Mouse (Mus musculus) thymus, adult 2 months (tissue): ENCODE results near the gene Sv2c.

Source experiments
- CTCF ChIP-seq: fragments of 200-500 bp; IDR thresholded peaks from 2 replicates; pipeline ENCODE4 v1.5.1; 2012; ENCODE audit warnings: mild to moderate bottlenecking, control low read depth, low read length, moderate library complexity, borderline replicate concordance; ENCODE audit not compliant: control insufficient read depth, poor library complexity, insufficient read depth; ENCODE audit errors: extremely low read depth
- POLR2A ChIP-seq: fragments of 200-500 bp; IDR thresholded peaks from 2 replicates; pipeline ENCODE4 v1.6.1; 2012; ENCODE audit warnings: mild to moderate bottlenecking, low read length, control low read depth, moderate library complexity; ENCODE audit not compliant: control insufficient read depth, poor library complexity, insufficient read depth; ENCODE audit errors: extremely low read depth

DNA sequence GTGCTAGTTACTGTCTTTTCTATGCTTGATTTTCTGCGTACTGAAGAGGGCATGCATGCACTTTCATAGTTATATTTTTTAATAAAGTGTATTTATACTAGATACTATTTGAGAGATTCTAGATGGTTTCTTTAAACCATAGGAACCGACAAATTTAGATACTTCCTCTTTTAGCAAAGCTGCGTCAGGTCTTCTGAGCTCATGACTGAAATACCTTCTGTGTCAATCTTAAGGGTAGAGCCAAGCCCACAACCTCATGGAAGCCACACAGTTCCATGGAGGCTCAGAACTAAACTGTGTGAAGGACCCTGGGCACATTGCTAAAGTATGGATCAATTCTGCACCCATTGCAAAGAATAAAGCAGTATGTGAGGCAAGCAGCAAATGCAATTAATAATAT is 39.9 kb upstream of the Sv2c start:
- no peak for TF ChIP-seq POLR2A
- no peak for TF ChIP-seq CTCF
